Mouse (Mus musculus): ENCODE measurements at regions not wholly inside any gene's neighbourhood (a gene's known extent, or its start where the extent isn't known, plus 50 kb on each side); places are given as distances from the start of the nearest gene placed in this dataset.
"Not testable (repeated sequence)": the region's sequence is repeated elsewhere in the genome, so short reads cannot be mapped to it uniquely, and the experiment has no call there.

DNA sequence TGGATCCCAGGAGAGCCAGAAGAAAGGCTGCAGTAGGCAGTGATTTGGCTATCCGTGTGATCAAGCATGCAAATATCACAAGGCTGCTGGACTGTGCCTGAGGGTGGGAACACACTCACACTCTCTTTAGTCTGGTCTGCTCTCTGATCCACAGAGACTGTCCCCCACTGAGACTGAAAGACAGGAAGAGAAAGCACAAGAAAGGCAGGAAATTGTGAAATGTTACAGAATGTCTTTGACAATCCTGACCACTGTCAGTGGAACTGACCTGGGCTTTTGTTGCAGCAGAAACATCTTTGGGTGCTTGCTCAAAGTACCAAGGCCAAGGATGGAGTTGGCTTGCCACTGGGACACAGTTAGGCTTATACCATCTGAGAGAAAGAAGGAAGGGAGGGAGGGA is 52.3 kb upstream of the Gpd2 start:
- DNase-seq (ENCODE audit: low spot score in 2 of 2), result no peak

DNA sequence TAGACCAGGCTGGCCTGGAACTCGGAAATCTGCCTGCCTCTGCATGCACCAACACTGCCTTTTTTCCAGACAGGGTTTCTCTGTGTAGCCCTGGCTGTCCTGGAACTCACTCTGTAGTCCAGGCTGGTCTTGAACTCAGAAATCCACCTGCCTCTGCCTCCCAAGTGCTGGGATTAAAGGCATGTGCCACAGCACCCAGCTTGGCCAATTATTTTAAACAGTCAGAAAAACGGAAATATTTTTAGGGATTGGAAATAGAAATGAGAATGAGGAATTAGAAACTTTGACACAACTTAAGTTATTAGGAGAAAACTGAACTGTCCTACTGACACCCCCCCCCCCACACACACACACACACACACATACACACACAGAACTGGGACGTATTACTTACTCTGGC is 54.3 kb upstream of the Gpd2 start:
- DNase-seq (ENCODE audit: low spot score in 2 of 2), result not testable (repeated sequence)

DNA sequence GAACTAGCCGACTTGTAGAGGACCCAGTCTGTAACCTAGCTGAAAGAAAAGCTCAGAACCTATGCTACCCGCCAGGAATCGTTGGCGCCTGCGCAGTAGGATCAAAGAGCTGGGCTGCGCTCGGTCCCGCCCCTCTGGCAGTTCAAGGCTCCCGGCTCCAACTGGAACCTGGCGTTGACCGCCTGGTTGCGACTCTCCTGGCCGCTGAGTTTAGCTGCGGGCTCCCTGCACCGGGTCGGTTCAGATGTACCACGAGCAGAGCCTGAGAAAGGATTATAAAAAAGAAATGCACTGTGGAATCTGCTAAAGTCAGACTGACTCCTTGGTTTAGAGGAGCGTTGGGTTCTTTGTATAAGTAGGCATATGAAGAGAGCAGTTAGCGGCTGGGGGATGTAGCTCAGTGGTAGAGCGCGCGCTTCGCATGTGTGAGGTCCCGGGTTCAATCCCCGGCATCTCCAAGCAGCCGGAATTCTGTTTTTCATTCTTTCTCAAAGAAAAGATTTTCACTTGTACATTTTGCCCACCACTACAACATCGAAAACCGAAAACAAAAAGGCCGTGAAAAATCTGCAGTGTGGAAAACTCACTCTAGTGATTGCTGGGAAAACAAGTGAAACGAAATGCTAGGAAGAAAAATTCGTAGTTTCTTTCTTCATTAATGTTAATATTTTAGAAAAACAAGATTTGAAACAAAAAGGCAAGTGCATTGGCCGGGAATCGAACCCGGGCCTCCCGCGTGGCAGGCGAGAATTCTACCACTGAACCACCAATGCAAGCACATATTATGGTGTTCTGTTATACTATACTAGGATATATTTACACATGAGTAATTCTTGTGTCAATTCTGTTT is 55.5 kb upstream of the Gpd2 start:
- peak; percentile 80 to 92 for DNase-seq (ENCODE audit: low spot score in 2 of 2)

DNA sequence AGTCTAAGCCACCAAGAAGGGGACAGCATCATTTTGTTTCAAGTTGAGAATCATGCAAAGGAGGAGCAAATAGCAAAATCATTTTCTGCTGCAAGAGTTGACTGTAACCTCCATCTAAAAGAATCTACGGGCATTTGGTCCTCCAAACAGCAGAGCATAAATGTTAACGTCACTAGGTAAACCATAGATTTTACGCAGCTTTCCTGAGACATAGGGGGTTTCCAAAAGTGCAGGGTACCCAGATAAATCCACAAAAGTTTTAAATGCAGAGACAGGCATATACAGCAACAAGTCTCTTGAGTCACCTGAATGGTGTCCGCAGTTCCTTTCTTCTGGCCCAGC is 56.1 kb upstream of the Gpd2 start:
- no peak for DNase-seq (ENCODE audit: low spot score in 2 of 2)

DNA sequence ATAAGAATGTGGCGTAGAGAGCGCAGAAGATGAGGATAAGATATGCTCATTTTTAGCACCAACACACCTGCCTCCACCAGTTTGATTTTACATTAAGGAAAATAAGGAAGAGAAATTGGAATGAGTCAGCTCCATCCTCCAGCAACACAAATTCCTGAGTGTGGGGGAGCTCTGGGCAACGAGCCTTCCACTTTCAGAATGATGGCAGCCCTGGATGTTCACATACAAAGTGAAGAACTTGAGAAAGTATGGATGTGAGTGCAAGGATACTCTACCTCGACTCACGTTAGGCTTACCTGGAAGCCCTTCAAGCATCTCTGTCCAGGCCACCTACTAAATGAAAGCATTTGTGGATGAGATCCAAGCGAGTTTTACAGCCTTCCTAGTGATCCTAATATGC is 54.3 kb upstream of the Nr4a2 start:
- no peak for DNase-seq (ENCODE audit: low spot score in 2 of 2)

DNA sequence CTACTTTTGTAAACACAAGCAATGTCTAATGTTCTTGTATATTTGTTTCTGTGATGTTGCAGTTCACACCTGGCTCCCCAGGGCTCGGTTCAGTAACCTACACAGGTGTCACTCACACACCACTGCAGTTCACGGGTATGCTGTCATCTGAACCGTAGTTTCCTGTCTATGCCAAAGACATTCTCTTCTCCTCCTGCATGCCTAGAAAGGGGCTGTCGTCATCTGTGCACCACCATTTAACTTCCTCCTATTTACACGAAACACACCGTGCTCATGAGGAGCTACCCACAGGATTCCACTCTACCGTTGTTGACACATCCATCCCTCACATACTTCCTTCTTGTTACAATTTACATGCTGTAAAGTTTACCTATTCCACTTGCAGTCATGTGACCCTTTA is 52.7 kb upstream of the Nr4a2 start:
- DNase-seq (ENCODE audit: low spot score in 2 of 2), result no peak

DNA sequence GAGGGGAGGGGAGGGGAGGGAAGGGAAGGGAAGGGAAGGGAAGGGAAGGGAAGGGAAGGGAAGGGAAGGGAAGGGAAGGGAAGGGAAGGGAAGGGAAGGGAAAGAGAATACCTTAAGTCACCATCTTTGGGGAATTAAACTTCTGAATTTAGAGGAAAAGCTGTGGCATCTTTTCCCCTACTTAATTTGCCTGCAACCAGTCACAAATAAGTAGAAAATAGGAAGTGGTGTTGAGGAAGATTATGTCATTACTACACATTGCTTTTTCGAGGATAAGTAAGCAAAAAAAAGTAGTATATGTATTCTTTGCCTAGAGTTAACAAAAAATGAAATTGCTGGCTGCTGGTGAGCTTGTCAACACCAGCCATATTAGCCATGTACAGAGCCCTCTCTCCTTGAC is 51.4 kb upstream of the Nr4a2 start:
- no peak for DNase-seq (ENCODE audit: low spot score in 2 of 2)

Data from cerebellum, postnatal 4 days (tissue).